ENCODE assay signal across 20 mouse cellular contexts in genomic region chr7:73620341-73620740, GRCm38 (mm10).
DNase-seq lines count a peak whose midpoint lies in the region; ATAC-seq lines count a peak whose summit lies in the region.
"Had no signal": no experiment of that assay in that cellular context is flagged by ENCODE, and none has a peak within 500 bp of the region (broad histone marks: within the 10 kb centered on the region; RNA-seq: fewer than 3 reads in every experiment).

No protein-coding gene starts in this region.

- no peaks in the 10 kb centered on the region for H3K36me3 ChIP-seq in forebrain, embryonic 10.5 days (replicated peaks)
- H3K36me3 ChIP-seq in forebrain, embryonic 11.5 days (ENCODE audit: control insufficient read depth, insufficient read depth, low read length) = no peaks in the 10 kb centered on the region
- H3K36me3 ChIP-seq in hindbrain, embryonic 13.5 days = no peaks in the 10 kb centered on the region
- no peaks in the 10 kb centered on the region for H3K36me3 ChIP-seq in hindbrain, embryonic 12.5 days
- no peaks in the 10 kb centered on the region for H3K36me3 ChIP-seq in neural tube, embryonic 13.5 days
- no peaks in the 10 kb centered on the region for H3K36me3 ChIP-seq in neural tube, embryonic 15.5 days
- H3K36me3 ChIP-seq in kidney, embryonic 16.5 days (ENCODE audit: insufficient read depth, low read length) = no peaks in the 10 kb centered on the region
- H3K36me3 ChIP-seq: limb, embryonic 13.5 days had no signal

- WGBS in forebrain, embryonic 10.5 days = 92% methylated on average over 9 of the region's 9 CpGs
- 95% methylated on average over 9 of the region's 9 CpGs for WGBS in forebrain, embryonic 11.5 days
- WGBS in hindbrain, embryonic 13.5 days = 90% methylated on average over 9 of the region's 9 CpGs
- WGBS in hindbrain, embryonic 12.5 days = 94% methylated on average over 9 of the region's 9 CpGs
- 92% methylated on average over 9 of the region's 9 CpGs for WGBS in neural tube, embryonic 13.5 days
- WGBS in neural tube, embryonic 15.5 days = 90% methylated on average over 9 of the region's 9 CpGs
- 91% methylated on average over 9 of the region's 9 CpGs for whole genome bisulfite sequencing in kidney, embryonic 16.5 days

- H3K9ac ChIP-seq in forebrain, embryonic 11.5 days (ENCODE audit: low read length) = no peak overlapping the region
- no peak overlapping the region for H3K9ac ChIP-seq in hindbrain, embryonic 13.5 days
- no peak overlapping the region for H3K9ac ChIP-seq in hindbrain, embryonic 12.5 days
- H3K9ac ChIP-seq in neural tube, embryonic 13.5 days = no peak overlapping the region
- no peak overlapping the region for H3K9ac ChIP-seq in neural tube, embryonic 15.5 days (replicated peaks)
- no peak overlapping the region for H3K9ac ChIP-seq in kidney, embryonic 16.5 days (replicated peaks; ENCODE audit: low read length)
- H3K9ac ChIP-seq: limb, embryonic 13.5 days had no signal

- no peak overlapping the region for H3K4me2 ChIP-seq in forebrain, embryonic 11.5 days (ENCODE audit: low read depth, low read length, severe bottlenecking)
- no peak overlapping the region for H3K4me2 ChIP-seq in hindbrain, embryonic 13.5 days
- H3K4me2 ChIP-seq in hindbrain, embryonic 12.5 days (replicated peaks) = no peak overlapping the region
- no peak overlapping the region for H3K4me2 ChIP-seq in neural tube, embryonic 13.5 days
- no peak overlapping the region for H3K4me2 ChIP-seq in neural tube, embryonic 15.5 days
- no peak overlapping the region for H3K4me2 ChIP-seq in kidney, embryonic 16.5 days (replicated peaks; ENCODE audit: low read depth, low read length)
- H3K4me2 ChIP-seq: limb, embryonic 13.5 days had no signal

- H3K4me3 ChIP-seq in forebrain, embryonic 10.5 days = no peak overlapping the region
- H3K4me3 ChIP-seq in forebrain, embryonic 11.5 days (ENCODE audit: low read depth, low read length) = no peak overlapping the region
- H3K4me3 ChIP-seq in hindbrain, embryonic 13.5 days = no peak overlapping the region
- H3K4me3 ChIP-seq in hindbrain, embryonic 12.5 days = no peak overlapping the region
- H3K4me3 ChIP-seq in neural tube, embryonic 13.5 days = no peak overlapping the region
- no peak overlapping the region for H3K4me3 ChIP-seq in neural tube, embryonic 15.5 days (replicated peaks)
- H3K4me3 ChIP-seq in kidney, embryonic 16.5 days (ENCODE audit: low read length) = no peak overlapping the region
- H3K4me3 ChIP-seq: heart, adult 2 months; layer of hippocampus, adult 2 months; limb, embryonic 13.5 days had no signal

- ATAC-seq in forebrain, embryonic 11.5 days (replicated peaks; ENCODE audit: low FRiP score) = no peak
- no peak for ATAC-seq in hindbrain, embryonic 13.5 days (ENCODE audit: low FRiP score)
- ATAC-seq in hindbrain, embryonic 12.5 days (ENCODE audit: low FRiP score) = no peak
- ATAC-seq in neural tube, embryonic 13.5 days (ENCODE audit: low read depth) = no peak
- ATAC-seq in neural tube, embryonic 15.5 days (ENCODE audit: low FRiP score) = no peak
- no peak for ATAC-seq in erythroblast, adult 5-6 weeks (replicated peaks; ENCODE audit: low FRiP score, poor library complexity, severe bottlenecking)
- ATAC-seq in kidney, embryonic 16.5 days (ENCODE audit: low FRiP score, low TSS enrichment) = no peak
- ATAC-seq: CD4-positive, CD25-positive, alpha-beta regulatory T cell, adult 4 months; intestine, postnatal 0 days had no signal

- no peak for DNase-seq in forebrain, embryonic 10.5 days (ENCODE audit: extremely low spot score, low spot score)
- no peak for DNase-seq in forebrain, embryonic 11.5 days (ENCODE audit: low spot score)
- DNase-seq: adrenal gland, postnatal 10 days; cerebellum, adult 11-12 months; cerebellum, postnatal 36 days; heart, adult 2 months; heart, postnatal 4 days; kidney, postnatal 10 days; spleen, adult 18-20 months; thymus, adult 18-20 months had no signal

- H3K27me3 ChIP-seq in forebrain, embryonic 10.5 days (ENCODE audit: poor library complexity, severe bottlenecking) = no peaks in the 10 kb centered on the region
- no peaks in the 10 kb centered on the region for H3K27me3 ChIP-seq in forebrain, embryonic 11.5 days (ENCODE audit: control insufficient read depth, insufficient read depth, low read length)
- H3K27me3 ChIP-seq in hindbrain, embryonic 13.5 days = no peaks in the 10 kb centered on the region
- H3K27me3 ChIP-seq in hindbrain, embryonic 12.5 days = no peaks in the 10 kb centered on the region
- H3K27me3 ChIP-seq in neural tube, embryonic 13.5 days = no peaks in the 10 kb centered on the region
- no peaks in the 10 kb centered on the region for H3K27me3 ChIP-seq in neural tube, embryonic 15.5 days (replicated peaks)
- no peaks in the 10 kb centered on the region for H3K27me3 ChIP-seq in kidney, embryonic 16.5 days (ENCODE audit: insufficient read depth, low read length)
- H3K27me3 ChIP-seq: limb, embryonic 13.5 days had no signal

- peak overlapping the region; percentile 58; the same call in 1 of the 2 replicates for H3K27ac ChIP-seq in forebrain, embryonic 10.5 days
- H3K27ac ChIP-seq in forebrain, embryonic 11.5 days (ENCODE audit: low read depth, low read length) = no peak overlapping the region
- H3K27ac ChIP-seq in hindbrain, embryonic 13.5 days = peak overlapping the region; percentile 40; the same call in 1 of the 2 replicates
- H3K27ac ChIP-seq in hindbrain, embryonic 12.5 days = no peak overlapping the region
- peak overlapping the region; percentile 35 for H3K27ac ChIP-seq in neural tube, embryonic 13.5 days (replicated peaks)
- no peak overlapping the region for H3K27ac ChIP-seq in neural tube, embryonic 15.5 days (replicated peaks)
- no peak overlapping the region for H3K27ac ChIP-seq in kidney, embryonic 16.5 days (ENCODE audit: low read length)
- H3K27ac ChIP-seq: heart, adult 2 months; layer of hippocampus, adult 2 months; limb, embryonic 13.5 days had no signal

- H3K4me1 ChIP-seq in forebrain, embryonic 10.5 days = peaks cover 43% of the 10 kb centered on the region
- peaks cover 3% of the 10 kb centered on the region; the same call in 1 of the 2 replicates for H3K4me1 ChIP-seq in forebrain, embryonic 11.5 days (replicated peaks; ENCODE audit: control insufficient read depth, insufficient read depth, low read length)
- peaks cover 23% of the 10 kb centered on the region for H3K4me1 ChIP-seq in hindbrain, embryonic 13.5 days (replicated peaks)
- peaks cover 15% of the 10 kb centered on the region for H3K4me1 ChIP-seq in hindbrain, embryonic 12.5 days
- H3K4me1 ChIP-seq in neural tube, embryonic 13.5 days (replicated peaks) = peaks cover 28% of the 10 kb centered on the region
- peaks cover 18% of the 10 kb centered on the region for H3K4me1 ChIP-seq in neural tube, embryonic 15.5 days
- peaks cover 30% of the 10 kb centered on the region for H3K4me1 ChIP-seq in kidney, embryonic 16.5 days (ENCODE audit: insufficient read depth, low read length)

- 0 out of 2 replicates have a peak, but pooled peaks cover 5% of the 10 kb centered on the region for H3K9me3 ChIP-seq in forebrain, embryonic 10.5 days
- no peaks in the 10 kb centered on the region for H3K9me3 ChIP-seq in forebrain, embryonic 11.5 days (ENCODE audit: control insufficient read depth, low read length)
- H3K9me3 ChIP-seq in hindbrain, embryonic 13.5 days = no peaks in the 10 kb centered on the region
- H3K9me3 ChIP-seq in hindbrain, embryonic 12.5 days (replicated peaks) = no peaks in the 10 kb centered on the region
- H3K9me3 ChIP-seq in neural tube, embryonic 13.5 days = no peaks in the 10 kb centered on the region
- no peaks in the 10 kb centered on the region for H3K9me3 ChIP-seq in neural tube, embryonic 15.5 days (replicated peaks)
- peaks cover 2% of the 10 kb centered on the region; the same call in 1 of the 2 replicates for H3K9me3 ChIP-seq in kidney, embryonic 16.5 days (ENCODE audit: low read length)
- H3K9me3 ChIP-seq: limb, embryonic 13.5 days had no signal

Comparison
In these comparisons a context has a peak if more than half of its experiments do, and no peak if none do; other contexts are left out.
1. H3K27ac ChIP-seq: peak in forebrain, embryonic 10.5 days (single experiment), hindbrain, embryonic 13.5 days (single experiment) and neural tube, embryonic 13.5 days (single experiment); none in forebrain, embryonic 11.5 days (single experiment), hindbrain, embryonic 12.5 days (single experiment), neural tube, embryonic 15.5 days (single experiment) and kidney, embryonic 16.5 days (single experiment).